Mouse (Mus musculus): Measurements from ENCODE around the gene Gnb1l. TPM values are rescaled to one million over a fixed set of nuclear protein-coding genes. Genes with fewer than 3 reads are reported as not detected.

Gnb1l gene
- total RNA-seq, 1 experiment: 10.9 TPM

DNA sequence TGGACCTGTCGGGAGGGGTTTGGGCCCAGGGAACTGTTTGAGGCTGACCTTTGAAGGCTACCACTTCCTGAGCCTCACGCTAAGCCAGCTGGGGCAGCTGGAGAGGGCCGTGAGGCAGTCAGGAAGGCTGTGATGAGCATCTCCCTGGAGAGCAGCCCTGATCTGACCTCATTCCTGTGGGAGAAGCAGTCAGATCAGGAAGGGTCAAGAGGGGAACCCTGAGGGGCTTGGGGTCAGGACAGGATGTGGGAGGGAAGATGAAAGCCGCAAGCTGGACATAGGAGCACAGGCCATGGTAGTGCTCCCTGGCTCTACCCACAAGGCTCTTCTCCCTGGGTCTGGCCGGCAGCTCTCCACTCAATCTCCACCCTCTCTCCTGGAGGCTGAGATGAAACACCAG lies 44.7 kb upstream of the Gnb1l start:
- Histone ChIP-seq H3K27ac (ENCODE audit: insufficient read depth, low read depth, low read length, poor library complexity, severe bottlenecking) (no peak overlapping the region), H3K36me3 (ENCODE audit: control insufficient read depth, insufficient read depth, low read length, poor library complexity, severe bottlenecking) (no peaks in the 10 kb centered on the region; the same call in 1 of the 2 replicates), H3K9ac (ENCODE audit: insufficient read depth, low read depth, low read length, poor library complexity, severe bottlenecking) (no peak overlapping the region), H3K4me3 (ENCODE audit: insufficient read depth in 1 of 2, low read depth in 1 of 2, low read length in 2 of 2, poor library complexity in 1 of 2, severe bottlenecking in 1 of 2) (no peak overlapping the region), H3K4me1 (ENCODE audit: control insufficient read depth in 2 of 2, insufficient read depth in 2 of 2, low read length in 2 of 2, poor library complexity in 1 of 2) (no peaks in the 10 kb centered on the region; a peak in 1 of 4 replicates), H3K9me3 (ENCODE audit: control insufficient read depth, insufficient read depth, low read depth, low read length) (no peaks in the 10 kb centered on the region)
- in situ Hi-C loops (cut with MboI; ENCODE audit: low sequenced_read_pairs in 2 of 2, unreplicated experiment in 2 of 2): no loop called here
- DNase-seq (ENCODE audit: low read depth, low spot score): no peak
- TF ChIP-seq HCFC1 (IDR thresholded peaks at IDR 0.05; ENCODE audit: borderline replicate concordance, insufficient read depth, low read length): no peak
- TF ChIP-seq ZNF384 (IDR thresholded peaks at IDR 0.05; ENCODE audit: low read depth, low read length): no peak
- no peak for TF ChIP-seq ZC3H11A (IDR thresholded peaks at IDR 0.05; ENCODE audit: borderline replicate concordance, low read depth, low read length)
- no peak for TF ChIP-seq MAFK (IDR thresholded peaks at IDR 0.05; ENCODE audit: insufficient read depth, low read depth, low read length)
- no peak for TF ChIP-seq CHD2 (IDR thresholded peaks at IDR 0.05; ENCODE audit: low read depth, low read length)

DNA sequence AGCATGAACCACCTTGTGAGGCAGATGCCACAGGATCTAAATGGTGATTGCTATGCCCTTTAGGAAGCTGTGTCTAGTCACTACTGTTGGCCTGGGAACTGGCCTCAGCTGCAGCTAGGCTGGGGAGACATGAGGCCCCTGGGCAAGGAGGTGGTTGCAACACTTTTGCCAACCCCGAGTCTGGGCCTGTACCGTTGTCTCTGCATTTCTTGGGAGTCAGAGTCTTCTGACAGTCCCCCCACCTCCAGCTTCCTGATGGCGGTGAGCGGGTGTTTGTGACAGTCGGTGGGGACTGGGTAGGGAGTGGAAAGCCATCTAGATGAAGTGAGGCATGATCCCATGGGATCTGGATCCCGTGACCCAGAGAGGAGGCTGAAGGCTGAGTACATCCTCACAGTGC lies 43.1 kb upstream of the Gnb1l start:
- no peak for DNase-seq (ENCODE audit: low read depth, low spot score)
- Histone ChIP-seq H3K4me3 (ENCODE audit: insufficient read depth in 1 of 2, low read depth in 1 of 2, low read length in 2 of 2, poor library complexity in 1 of 2, severe bottlenecking in 1 of 2) (no peak overlapping the region), H3K4me1 (ENCODE audit: control insufficient read depth in 2 of 2, insufficient read depth in 2 of 2, low read length in 2 of 2, poor library complexity in 1 of 2) (peaks cover 4 to 9% of the 10 kb centered on the region in 2 experiments; a peak in 2 of 4 replicates), H3K9me3 (ENCODE audit: control insufficient read depth, insufficient read depth, low read depth, low read length) (no peaks in the 10 kb centered on the region), H3K27ac (ENCODE audit: insufficient read depth, low read depth, low read length, poor library complexity, severe bottlenecking) (no peak overlapping the region), H3K9ac (ENCODE audit: insufficient read depth, low read depth, low read length, poor library complexity, severe bottlenecking) (no peak overlapping the region), H3K36me3 (ENCODE audit: control insufficient read depth, insufficient read depth, low read length, poor library complexity, severe bottlenecking) (no peaks in the 10 kb centered on the region; the same call in 1 of the 2 replicates)
- in situ Hi-C loops (cut with MboI; ENCODE audit: low sequenced_read_pairs in 2 of 2, unreplicated experiment in 2 of 2): no loop called here
- TF ChIP-seq HCFC1 (IDR thresholded peaks at IDR 0.05; ENCODE audit: borderline replicate concordance, insufficient read depth, low read length): no peak
- TF ChIP-seq CHD2 (IDR thresholded peaks at IDR 0.05; ENCODE audit: low read depth, low read length): no peak
- TF ChIP-seq MAFK (IDR thresholded peaks at IDR 0.05; ENCODE audit: insufficient read depth, low read depth, low read length): no peak
- no peak for TF ChIP-seq ZNF384 (IDR thresholded peaks at IDR 0.05; ENCODE audit: low read depth, low read length)
- no peak for TF ChIP-seq ZC3H11A (IDR thresholded peaks at IDR 0.05; ENCODE audit: borderline replicate concordance, low read depth, low read length)

DNA sequence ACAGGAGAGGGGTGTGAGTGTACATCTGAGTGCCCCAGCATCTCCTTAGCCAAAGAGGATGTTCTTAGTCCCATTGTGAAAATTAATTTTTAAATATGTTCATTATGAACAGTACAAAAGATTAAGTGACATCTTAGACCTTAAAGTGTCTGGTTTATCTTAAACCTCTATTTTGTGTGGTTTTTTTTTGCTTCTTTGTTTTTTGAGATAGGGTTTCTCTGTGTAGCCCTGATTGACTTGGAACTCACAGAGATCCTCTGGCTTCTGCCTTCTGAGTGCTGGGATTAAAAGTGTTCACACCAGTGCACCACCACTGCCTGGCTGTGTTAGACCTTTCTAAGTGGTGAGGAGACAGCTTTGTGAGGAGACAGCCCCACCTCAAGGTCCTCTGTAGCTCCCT lies 39.9 kb upstream of the Gnb1l start:
- H3K27ac ChIP-seq (ENCODE audit: insufficient read depth, low read depth, low read length, poor library complexity, severe bottlenecking): no peak overlapping the region
- H3K9me3 ChIP-seq (ENCODE audit: control insufficient read depth, insufficient read depth, low read depth, low read length): no peaks in the 10 kb centered on the region
- peaks cover 8 to 23% of the 10 kb centered on the region in 2 experiments for H3K4me1 ChIP-seq (ENCODE audit: control insufficient read depth in 2 of 2, insufficient read depth in 2 of 2, low read length in 2 of 2, poor library complexity in 1 of 2)
- no peaks in the 10 kb centered on the region; the same call in 1 of the 2 replicates for H3K36me3 ChIP-seq (ENCODE audit: control insufficient read depth, insufficient read depth, low read length, poor library complexity, severe bottlenecking)
- in situ Hi-C loops (cut with MboI; ENCODE audit: low sequenced_read_pairs in 2 of 2, unreplicated experiment in 2 of 2): no loop called here
- no peak overlapping the region for H3K4me3 ChIP-seq (ENCODE audit: insufficient read depth in 1 of 2, low read depth in 1 of 2, low read length in 2 of 2, poor library complexity in 1 of 2, severe bottlenecking in 1 of 2)
- DNase-seq (ENCODE audit: low read depth, low spot score): no peak
- H3K9ac ChIP-seq (ENCODE audit: insufficient read depth, low read depth, low read length, poor library complexity, severe bottlenecking): no peak overlapping the region
- TF ChIP-seq ZC3H11A (IDR thresholded peaks at IDR 0.05; ENCODE audit: borderline replicate concordance, low read depth, low read length) (no peak), CHD2 (IDR thresholded peaks at IDR 0.05; ENCODE audit: low read depth, low read length) (no peak), MAFK (IDR thresholded peaks at IDR 0.05; ENCODE audit: insufficient read depth, low read depth, low read length) (no peak), ZNF384 (IDR thresholded peaks at IDR 0.05; ENCODE audit: low read depth, low read length) (no peak), HCFC1 (IDR thresholded peaks at IDR 0.05; ENCODE audit: borderline replicate concordance, insufficient read depth, low read length) (no peak)

DNA sequence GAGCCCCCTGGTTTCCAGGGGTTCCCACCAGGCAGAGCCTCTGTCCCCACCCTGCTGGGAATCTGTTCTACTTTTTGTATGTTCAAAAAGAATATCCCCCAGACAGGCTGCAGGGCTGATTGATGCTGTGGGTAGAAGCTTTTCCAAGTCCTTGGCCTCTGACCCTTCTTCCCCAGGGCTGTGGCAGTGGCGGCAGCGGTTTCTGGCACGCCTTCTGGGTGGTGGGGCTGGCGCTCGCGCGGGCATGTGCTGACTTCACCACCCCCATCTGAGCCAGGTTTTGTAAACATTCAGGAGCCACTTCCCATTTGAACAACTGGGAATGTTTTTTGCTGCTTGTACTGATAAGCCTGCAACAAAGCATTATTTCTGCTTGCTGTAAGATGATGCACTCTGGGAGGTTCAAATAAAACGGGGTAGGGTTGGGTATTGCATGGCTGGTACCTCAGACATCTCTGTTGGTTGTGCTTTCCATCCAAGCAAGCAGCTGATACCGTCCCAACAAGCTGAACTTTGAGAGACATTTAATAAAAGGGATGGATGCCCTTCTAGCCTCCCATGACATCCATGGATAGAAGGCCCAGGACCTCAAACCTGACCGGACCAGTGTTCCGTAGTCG lies 39.1 kb upstream of the Gnb1l start:
- H3K27ac ChIP-seq (ENCODE audit: insufficient read depth, low read depth, low read length, poor library complexity, severe bottlenecking): no peak overlapping the region
- peaks cover 8 to 23% of the 10 kb centered on the region in 2 experiments for H3K4me1 ChIP-seq (ENCODE audit: control insufficient read depth in 2 of 2, insufficient read depth in 2 of 2, low read length in 2 of 2, poor library complexity in 1 of 2)
- no peak for DNase-seq (ENCODE audit: low read depth, low spot score)
- no peaks in the 10 kb centered on the region for H3K9me3 ChIP-seq (ENCODE audit: control insufficient read depth, insufficient read depth, low read depth, low read length)
- TF ChIP-seq HCFC1 (IDR thresholded peaks at IDR 0.05; ENCODE audit: borderline replicate concordance, insufficient read depth, low read length): no peak
- no peak for TF ChIP-seq CHD2 (IDR thresholded peaks at IDR 0.05; ENCODE audit: low read depth, low read length)
- TF ChIP-seq MAFK (IDR thresholded peaks at IDR 0.05; ENCODE audit: insufficient read depth, low read depth, low read length): no peak
- TF ChIP-seq ZC3H11A (IDR thresholded peaks at IDR 0.05; ENCODE audit: borderline replicate concordance, low read depth, low read length): no peak
- TF ChIP-seq ZNF384 (IDR thresholded peaks at IDR 0.05; ENCODE audit: low read depth, low read length): no peak
- in situ Hi-C loops (cut with MboI; ENCODE audit: low sequenced_read_pairs in 2 of 2, unreplicated experiment in 2 of 2): no loop called here
- H3K36me3 ChIP-seq (ENCODE audit: control insufficient read depth, insufficient read depth, low read length, poor library complexity, severe bottlenecking): no peaks in the 10 kb centered on the region; the same call in 1 of the 2 replicates
- peak overlapping the region in 1 of 2 experiments; percentile 23; a peak in 1 of 4 replicates for H3K4me3 ChIP-seq (ENCODE audit: insufficient read depth in 1 of 2, low read depth in 1 of 2, low read length in 2 of 2, poor library complexity in 1 of 2, severe bottlenecking in 1 of 2)
- H3K9ac ChIP-seq (ENCODE audit: insufficient read depth, low read depth, low read length, poor library complexity, severe bottlenecking): no peak overlapping the region
